Mouse (Mus musculus) E14TG2a.4 (cell line): Measurements from ENCODE around the gene Prr5.

Source experiments
- CTCF ChIP-seq: conservative IDR thresholded peaks from 2 replicates; pipeline ENCODE4 v1.5.1; 2014; ENCODE audit warnings: low read length
- NANOG ChIP-seq: IDR thresholded peaks from 2 replicates; pipeline ENCODE4 v1.6.1; 2014; ENCODE audit warnings: borderline replicate concordance, low read length, mixed read lengths
- POU5F1 ChIP-seq: IDR thresholded peaks from 2 replicates; pipeline ENCODE4 v1.6.1; 2014; ENCODE audit warnings: low read length, borderline replicate concordance

GRCm38 (mm10) chr15:84679794-84680193 is 10.4 kb downstream of the Prr5 start:
- no peak for TF ChIP-seq NANOG
- TF ChIP-seq CTCF, result no peak
- TF ChIP-seq POU5F1, result no peak
